Mouse (Mus musculus) small intestine, adult 2 months (tissue): ENCODE results near the gene Mtmr3.

ENCODE experiments used
- CTCF ChIP-seq: fragments of 200-500 bp; IDR thresholded peaks from 2 replicates; pipeline ENCODE4 v1.5.1; 2012; ENCODE audit warnings: low read depth, mild to moderate bottlenecking, control low read depth, inconsistent platforms, low read length, moderate library complexity, mixed read lengths; ENCODE audit not compliant: insufficient replicate concordance, insufficient read length; ENCODE audit errors: extremely low read depth
- POLR2A ChIP-seq: fragments of 200-500 bp; IDR thresholded peaks from 2 replicates; pipeline ENCODE4 v1.6.1; 2012; ENCODE audit warnings: low read depth, mild to moderate bottlenecking, control low read depth, inconsistent platforms, low read length, moderate library complexity

DNA sequence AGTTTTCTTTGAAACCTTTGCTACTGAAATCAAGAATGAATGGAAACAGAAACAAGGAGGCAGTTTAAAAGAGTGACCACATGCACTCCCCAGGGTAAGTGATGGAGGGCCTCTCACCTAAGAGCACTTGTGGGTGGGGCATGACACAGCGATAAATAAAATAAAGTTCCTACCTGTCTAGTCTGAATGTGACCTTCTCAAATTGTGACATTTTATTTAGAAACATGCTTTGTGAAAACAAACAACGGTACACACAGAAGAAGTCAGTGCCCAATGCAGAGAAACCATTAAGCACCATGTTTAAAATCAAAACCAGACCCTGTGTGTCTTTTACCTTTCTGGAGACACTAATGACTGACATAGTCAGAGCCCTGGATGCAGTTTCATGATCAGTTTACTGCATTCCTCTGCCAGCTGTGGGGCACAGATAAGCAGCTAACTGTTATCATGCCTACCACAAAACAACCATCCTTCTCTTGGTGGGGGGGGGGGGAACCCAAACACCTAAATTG is 51.6 kb downstream of the Mtmr3 start:
- no peak for TF ChIP-seq POLR2A
- no peak for TF ChIP-seq CTCF
